Mouse (Mus musculus) myocyte (in vitro differentiated cells): ENCODE measurements around the gene March1. TPM values are rescaled to one million over a fixed set of nuclear protein-coding genes. Genes with fewer than 3 reads are reported as not detected.

ENCODE experiments used
- H3K27me3 ChIP-seq: one replicate; pipeline ENCODE4 v1.6.1; 2011; ENCODE audit not compliant: control insufficient read depth, insufficient read depth, insufficient read length
- H3K36me3 ChIP-seq: one replicate; pipeline ENCODE4 v1.6.1; 2011; ENCODE audit not compliant: control insufficient read depth, insufficient read depth
- H3K4me2 ChIP-seq: one replicate; pipeline ENCODE4 v1.6.1; 2011; ENCODE audit warnings: low read depth, control low read depth
- H3K4me3 ChIP-seq: one replicate; pipeline ENCODE4 v1.5.1; 2011; ENCODE audit warnings: mild to moderate bottlenecking, control low read depth, moderate library complexity
- H3K79me2 ChIP-seq: one replicate; pipeline ENCODE4 v1.6.1; 2011; ENCODE audit not compliant: control insufficient read depth, insufficient read depth
- H3ac ChIP-seq: one replicate; pipeline ENCODE4 v1.6.1; 2011; ENCODE audit not compliant: control insufficient read depth, insufficient read length
- CEBPB ChIP-seq: IDR thresholded peaks from 2 replicates; pipeline ENCODE4 v1.6.1; 2011; ENCODE audit warnings: mild to moderate bottlenecking, moderate library complexity; ENCODE audit not compliant: poor library complexity, insufficient read depth, severe bottlenecking
- E2F4 ChIP-seq: IDR thresholded peaks from one replicate; pipeline ENCODE4 v1.6.1; 2011; ENCODE audit warnings: mild to moderate bottlenecking, control low read depth, moderate library complexity; ENCODE audit not compliant: insufficient read depth
- MAX ChIP-seq: IDR thresholded peaks from one replicate; pipeline ENCODE4 v1.6.1; 2011; ENCODE audit warnings: low read depth, mild to moderate bottlenecking, control low read depth
- MYOD1 ChIP-seq, 3 experiments: IDR thresholded peaks; one replicate each; pipeline ENCODE4 v1.6.1; 2011; ENCODE audit warnings: control low read depth in 2 of 3, low read depth in 2 of 3, mild to moderate bottlenecking in 2 of 3, moderate library complexity in 1 of 3; ENCODE audit not compliant: insufficient read length in 2 of 3, control insufficient read depth in 1 of 3
- MYOG ChIP-seq, 3 experiments: IDR thresholded peaks; one replicate each; pipeline ENCODE4 v1.6.1; 2011; ENCODE audit warnings: control low read depth in 2 of 3, low read depth in 2 of 3, mild to moderate bottlenecking in 2 of 3; ENCODE audit not compliant: insufficient read length in 2 of 3, control insufficient read depth in 1 of 3, insufficient read depth in 1 of 3
- POLR2A ChIP-seq: IDR thresholded peaks from one replicate; pipeline ENCODE4 v1.6.1; 2011; ENCODE audit warnings: low read depth, mild to moderate bottlenecking, control low read depth, moderate library complexity; ENCODE audit not compliant: insufficient read length
- POLR2AphosphoS2 ChIP-seq: IDR thresholded peaks from one replicate; pipeline ENCODE4 v1.6.1; 2011; ENCODE audit warnings: low read depth, control low read depth; ENCODE audit not compliant: insufficient read length
- REST ChIP-seq: IDR thresholded peaks from one replicate; pipeline ENCODE4 v1.6.1; 2011; ENCODE audit warnings: mild to moderate bottlenecking, control low read depth, moderate library complexity; ENCODE audit not compliant: insufficient read depth, insufficient read length
- SRF ChIP-seq: IDR thresholded peaks from one replicate; pipeline ENCODE4 v1.6.1; 2011; ENCODE audit warnings: low read depth; ENCODE audit not compliant: control insufficient read depth, insufficient read length
- TCF12 ChIP-seq: IDR thresholded peaks from one replicate; pipeline ENCODE4 v1.6.1; 2011; ENCODE audit warnings: mild to moderate bottlenecking, control low read depth; ENCODE audit not compliant: poor library complexity, insufficient read depth, severe bottlenecking
- TCF3 ChIP-seq: IDR thresholded peaks from one replicate; pipeline ENCODE4 v1.6.1; 2011; ENCODE audit warnings: low read depth, control low read depth; ENCODE audit not compliant: insufficient read length
- USF1 ChIP-seq: IDR thresholded peaks from one replicate; pipeline ENCODE4 v1.6.1; 2011; ENCODE audit warnings: low read depth, mild to moderate bottlenecking, control low read depth, moderate library complexity
- polyA plus RNA-seq: library from polyadenylated mRNA; unstranded; fragments of >200 nt; fragmentation: generic; extraction: Trizol; gene quantifications from one replicate; pipeline ENCODE4 v1.2.1, GENCODE M21; 2012; ENCODE audit warnings: missing spikeins

The March1 gene
- polyA plus RNA-seq, 1 experiment: 0.06 TPM

DNA sequence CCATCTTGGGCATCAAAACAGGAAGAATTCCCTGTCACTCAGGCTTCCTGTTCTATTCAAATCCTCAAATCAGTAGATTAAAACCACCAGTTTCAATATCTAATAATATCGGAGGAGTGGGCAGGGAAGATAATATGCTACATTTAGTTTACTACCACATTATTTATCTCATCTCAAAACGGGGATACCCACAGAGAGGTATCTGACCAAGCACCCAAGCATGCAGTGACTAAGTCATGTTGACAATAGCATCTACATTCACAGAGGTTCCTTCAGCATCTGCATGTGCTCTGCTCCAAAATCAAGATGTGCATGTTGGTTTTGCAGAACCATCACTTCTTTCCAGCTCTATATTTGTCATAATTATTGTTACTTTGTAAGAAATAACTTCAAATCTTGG lies 364.3 kb downstream of the March1 start:
- Histone ChIP-seq H3K27me3 (no peaks in the 10 kb centered on the region), H3K79me2 (no peaks in the 10 kb centered on the region), H3K4me2 (no peak overlapping the region), H3ac (no peak overlapping the region), H3K4me3 (no peak overlapping the region), H3K36me3 (no peaks in the 10 kb centered on the region)
- no peak for TF ChIP-seq REST
- no peak for TF ChIP-seq POLR2AphosphoS2
- no peak for TF ChIP-seq SRF
- TF ChIP-seq TCF12: no peak
- TF ChIP-seq MYOG (IDR thresholded peaks at IDR 0.05; ENCODE audit: control insufficient read depth in 1 of 3, insufficient read depth in 1 of 3, insufficient read length in 2 of 3, low read depth in 2 of 3): no peak
- TF ChIP-seq USF1: no peak
- no peak for TF ChIP-seq E2F4
- TF ChIP-seq CEBPB: no peak
- no peak for TF ChIP-seq TCF3
- TF ChIP-seq MYOD1 (IDR thresholded peaks at IDR 0.05; ENCODE audit: control insufficient read depth in 1 of 3, insufficient read length in 2 of 3, low read depth in 2 of 3): no peak
- no peak for TF ChIP-seq MAX
- no peak for TF ChIP-seq POLR2A

- TF ChIP-seq CEBPB (no peak), TCF12 (no peak), E2F4 (no peak), MYOG (IDR thresholded peaks at IDR 0.05; ENCODE audit: control insufficient read depth in 1 of 3, insufficient read depth in 1 of 3, insufficient read length in 2 of 3, low read depth in 2 of 3) (no peak), MYOD1 (IDR thresholded peaks at IDR 0.05; ENCODE audit: control insufficient read depth in 1 of 3, insufficient read length in 2 of 3, low read depth in 2 of 3) (no peak), POLR2A (no peak), TCF3 (no peak)
- Histone ChIP-seq H3K27me3 (no peaks in the 10 kb centered on the region), H3K36me3 (no peaks in the 10 kb centered on the region), H3K4me2 (no peak overlapping the region), H3ac (no peak overlapping the region), H3K79me2 (no peaks in the 10 kb centered on the region), H3K4me3 (no peak overlapping the region)
Observed at GRCm38 (mm10) chr8:65987665-65988064, 370.0 kb downstream of the March1 start.

DNA sequence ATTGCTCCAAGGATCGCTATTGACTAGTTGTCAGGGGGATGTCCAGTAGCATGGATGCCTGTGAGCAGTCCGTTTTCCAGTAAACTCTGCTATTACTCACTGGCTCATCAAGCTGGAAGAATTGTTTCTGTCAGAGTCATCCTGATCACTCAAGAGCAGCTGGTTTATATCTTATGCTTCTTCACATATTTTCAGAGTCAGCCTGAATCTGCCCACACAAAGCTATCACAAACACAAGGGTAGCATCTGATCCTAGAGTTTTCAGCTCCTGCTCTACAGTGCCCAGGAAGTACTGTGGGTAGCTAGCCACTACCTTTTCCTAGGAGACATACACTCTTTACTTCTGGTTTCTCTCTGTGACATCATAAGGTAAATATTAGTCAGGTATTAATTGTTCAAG lies 405.1 kb downstream of the March1 start:
- Histone ChIP-seq H3K4me2 (no peak overlapping the region), H3K27me3 (no peaks in the 10 kb centered on the region)

DNA sequence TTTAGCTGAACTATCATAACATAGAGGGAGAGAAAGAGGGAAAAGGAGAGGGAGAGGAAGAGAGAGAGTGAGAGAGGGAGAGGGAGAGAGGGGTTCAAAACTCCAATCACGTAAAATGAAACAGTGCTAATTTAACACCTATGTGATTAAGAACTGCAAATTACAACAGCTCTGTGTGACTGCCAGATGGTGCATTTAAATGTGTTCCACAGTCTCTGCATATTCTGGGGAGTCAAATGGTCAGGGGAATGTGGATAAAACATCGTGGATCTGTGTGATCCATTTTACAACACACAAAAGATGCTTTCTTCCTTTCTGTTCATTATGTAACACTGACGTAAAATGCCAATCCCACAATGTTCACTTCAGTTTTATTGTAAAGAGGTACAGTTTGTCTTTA lies 416.0 kb downstream of the March1 start:
- H3ac ChIP-seq: no peak overlapping the region
- H3K4me3 ChIP-seq: no peak overlapping the region
- H3K4me2 ChIP-seq: no peak overlapping the region
- H3K27me3 ChIP-seq: no peaks in the 10 kb centered on the region
- H3K36me3 ChIP-seq: no peaks in the 10 kb centered on the region
- H3K79me2 ChIP-seq: no peaks in the 10 kb centered on the region
- TF ChIP-seq TCF3 (no peak), MYOG (IDR thresholded peaks at IDR 0.05; ENCODE audit: control insufficient read depth in 1 of 3, insufficient read depth in 1 of 3, insufficient read length in 2 of 3, low read depth in 2 of 3) (no peak), E2F4 (no peak), CEBPB (no peak), POLR2AphosphoS2 (no peak), POLR2A (no peak), MYOD1 (IDR thresholded peaks at IDR 0.05; ENCODE audit: control insufficient read depth in 1 of 3, insufficient read length in 2 of 3, low read depth in 2 of 3) (no peak), MAX (no peak), REST (no peak), TCF12 (no peak), SRF (no peak), USF1 (no peak)

More for the DNA sequence above, 405.1 kb downstream of the March1 start:
- TF ChIP-seq SRF (no peak), MYOD1 (IDR thresholded peaks at IDR 0.05; ENCODE audit: control insufficient read depth in 1 of 3, insufficient read length in 2 of 3, low read depth in 2 of 3) (no peak), USF1 (no peak), POLR2A (no peak), TCF12 (no peak), POLR2AphosphoS2 (no peak), CEBPB (no peak), E2F4 (no peak), TCF3 (no peak), REST (no peak)
- Histone ChIP-seq H3K79me2 (no peaks in the 10 kb centered on the region), H3K4me3 (no peak overlapping the region), H3K36me3 (no peaks in the 10 kb centered on the region), H3ac (no peak overlapping the region)

DNA sequence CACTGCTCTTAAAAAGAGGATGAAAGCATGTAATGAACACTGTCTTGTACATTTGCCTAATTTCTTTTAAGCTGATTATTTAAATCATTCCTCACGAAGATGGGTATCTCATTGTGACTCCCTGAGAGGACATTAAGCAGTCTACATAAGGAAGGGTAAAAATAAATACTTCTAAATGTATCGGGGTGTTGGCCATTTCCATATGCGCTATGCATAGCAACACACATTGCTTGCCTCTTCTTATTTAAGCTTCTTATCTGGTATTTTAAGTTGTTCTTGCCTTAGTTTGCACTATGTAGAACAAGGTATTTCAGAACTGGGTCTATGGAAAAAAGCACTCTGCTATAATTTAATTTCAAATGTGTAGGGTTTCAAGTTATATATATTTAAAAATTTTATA lies 416.7 kb downstream of the March1 start:
- Histone ChIP-seq H3K27me3 (no peaks in the 10 kb centered on the region), H3K36me3 (no peaks in the 10 kb centered on the region)

More for the DNA sequence above, 416.7 kb downstream of the March1 start:
- Histone ChIP-seq H3ac (no peak overlapping the region), H3K4me3 (no peak overlapping the region), H3K79me2 (no peaks in the 10 kb centered on the region), H3K4me2 (no peak overlapping the region)
- no peak for TF ChIP-seq REST
- no peak for TF ChIP-seq CEBPB
- no peak for TF ChIP-seq TCF3
- TF ChIP-seq POLR2A: no peak
- TF ChIP-seq MYOG (IDR thresholded peaks at IDR 0.05; ENCODE audit: control insufficient read depth in 1 of 3, insufficient read depth in 1 of 3, insufficient read length in 2 of 3, low read depth in 2 of 3): no peak
- no peak for TF ChIP-seq TCF12
- TF ChIP-seq POLR2AphosphoS2: no peak
- no peak for TF ChIP-seq MAX
- TF ChIP-seq E2F4: no peak
- no peak for TF ChIP-seq MYOD1 (IDR thresholded peaks at IDR 0.05; ENCODE audit: control insufficient read depth in 1 of 3, insufficient read length in 2 of 3, low read depth in 2 of 3)
- TF ChIP-seq USF1: no peak
- no peak for TF ChIP-seq SRF
